Mouse (Mus musculus) intestine, embryonic 14.5 days (tissue): ENCODE measurements around the gene AI854703. TPM values are rescaled to one million over a fixed set of nuclear protein-coding genes. Genes with fewer than 3 reads are reported as not detected.
A peak's percentile ranks its signal among the peaks of the same experiment; 100 is the strongest.

Experiments used
- ATAC-seq: fragments of 200-750 bp; cut with Nextera tagmentation; replicated peaks from 2 replicates; pipeline ENCODE4 v1.8.0; 2017; ENCODE audit warnings: low read depth, moderate number of reproducible peaks, moderate TSS enrichment, moderate library complexity; ENCODE audit not compliant: low FRiP score, low TSS enrichment
- DNase-seq: peaks from one replicate; pipeline ENCODE4 v3.0.0-alpha.2; 2018; ENCODE audit warnings: low spot score
- H3K27ac ChIP-seq: fragments of 300-500 bp; sonication (generic); 2 replicates; pipeline ENCODE4 v1.5.1; 2014; ENCODE audit warnings: low read depth, mild to moderate bottlenecking, control low read depth
- H3K27me3 ChIP-seq: fragments of 300-500 bp; sonication (generic); replicated peaks from 2 replicates; pipeline ENCODE4 v1.6.1; 2014; ENCODE audit warnings: low read length, control low read depth; ENCODE audit not compliant: control insufficient read depth, insufficient read depth
- H3K36me3 ChIP-seq: fragments of 300-500 bp; sonication (generic); 2 replicates; pipeline ENCODE4 v1.6.1; 2014; ENCODE audit warnings: low read length, control low read depth; ENCODE audit not compliant: control insufficient read depth, insufficient read depth
- H3K4me1 ChIP-seq: fragments of 300-500 bp; sonication (generic); replicated peaks from 2 replicates; pipeline ENCODE4 v1.6.1; 2014; ENCODE audit warnings: low read length, control low read depth, mixed read lengths; ENCODE audit not compliant: control insufficient read depth, insufficient read depth
- H3K4me2 ChIP-seq: fragments of 300-500 bp; sonication (generic); 2 replicates; pipeline ENCODE4 v1.6.1; 2014; ENCODE audit warnings: low read length
- H3K4me3 ChIP-seq: fragments of 300-500 bp; sonication (generic); 2 replicates; pipeline ENCODE4 v1.5.1; 2014; ENCODE audit warnings: low read depth, low read length, control low read depth, mixed read lengths
- H3K9ac ChIP-seq: fragments of 300-500 bp; sonication (generic); 2 replicates; pipeline ENCODE4 v1.6.1; 2014; ENCODE audit warnings: mild to moderate bottlenecking, low read length
- H3K9me3 ChIP-seq: fragments of 300-500 bp; sonication (generic); 2 replicates; pipeline ENCODE4 v1.6.1; 2016; ENCODE audit warnings: low read length, control low read depth; ENCODE audit not compliant: control insufficient read depth
- WGBS: fragments of 180-500 bp; shearing (Covaris S2); extraction: QIAGEN DNeasy Blood & Tissue Kit; methylation state at CpG from one replicate; pipeline ENCODE4 v1.1.7; 2014; 5-methylcytosine and 5-hydroxymethylcytosine counted together
- polyA plus RNA-seq: library from polyadenylated mRNA; unstranded; fragments of >200 nt; fragmentation: Nextera tagmentation; extraction: Ambion mirVana; gene quantifications from 2 replicates; pipeline ENCODE4 v1.2.1, GENCODE M21; 2014

Gene AI854703
- polyA plus RNA-seq, result 0.70 and 1.0 TPM in 2 replicates

GRCm38 (mm10) chr6:48626464-48626863, at the start of gene AI854703:
Gene AI854703, plus strand, starts transcription at chr6:48626764.
- Histone ChIP-seq H3K27me3 (peaks cover 35% of the 10 kb centered on the region), H3K36me3 (no peaks in the 10 kb centered on the region), H3K9ac (peak within 1 kb of the TSS; percentile 44), H3K4me2 (peak within 1 kb of the TSS; percentile 88), H3K4me1 (0 out of 2 replicates have a peak, but pooled peaks cover 5% of the 10 kb centered on the region), H3K9me3 (no peaks in the 10 kb centered on the region), H3K27ac (no peak within 1 kb of the TSS), H3K4me3 (peak within 1 kb of the TSS; percentile 42)
- no peak for ATAC-seq
- 34% methylated on average over 8 of the region's 8 CpGs for WGBS
- DNase-seq, result no peak

GRCm38 (mm10) chr6:48578736-48579135, 47.8 kb upstream of the AI854703 start:
- Histone ChIP-seq H3K9me3 (no peaks in the 10 kb centered on the region), H3K9ac (no peak overlapping the region), H3K4me1 (peaks cover 3% of the 10 kb centered on the region; the same call in 1 of the 2 replicates), H3K4me2 (no peak overlapping the region; the same call in 1 of the 2 replicates), H3K27ac (peak overlapping the region; percentile 24; the same call in 1 of the 2 replicates), H3K36me3 (no peaks in the 10 kb centered on the region), H3K4me3 (no peak overlapping the region), H3K27me3 (no peaks in the 10 kb centered on the region)
- DNase-seq (no peak), ATAC-seq (no peak)
- 41% methylated on average over 5 of the region's 5 CpGs for WGBS

- Histone ChIP-seq H3K4me3 (no peak overlapping the region), H3K27ac (peak overlapping the region; percentile 24; the same call in 1 of the 2 replicates), H3K4me2 (no peak overlapping the region; the same call in 1 of the 2 replicates), H3K27me3 (no peaks in the 10 kb centered on the region), H3K4me1 (no peaks in the 10 kb centered on the region), H3K36me3 (no peaks in the 10 kb centered on the region), H3K9me3 (no peaks in the 10 kb centered on the region), H3K9ac (no peak overlapping the region)
- ATAC-seq, result no peak
- DNase-seq, result no peak
- WGBS, result 27% methylated on average over 5 of the region's 5 CpGs
Measured at GRCm38 (mm10) chr6:48579215-48579648, 47.3 kb upstream of the AI854703 start.

- no peak for ATAC-seq
- H3K36me3 ChIP-seq, result no peaks in the 10 kb centered on the region
- no peaks in the 10 kb centered on the region for H3K9me3 ChIP-seq
- H3K4me3 ChIP-seq, result no peak overlapping the region
- H3K27ac ChIP-seq, result no peak overlapping the region
- no peaks in the 10 kb centered on the region for H3K27me3 ChIP-seq
- 46% methylated on average over 3 of the region's 3 CpGs for WGBS
- DNase-seq, result no peak
- H3K4me1 ChIP-seq, result no peaks in the 10 kb centered on the region
- no peak overlapping the region for H3K4me2 ChIP-seq
- H3K9ac ChIP-seq, result no peak overlapping the region
Measured at GRCm38 (mm10) chr6:48581257-48581656, 45.3 kb upstream of the AI854703 start.

GRCm38 (mm10) chr6:48582037-48582436, 44.5 kb upstream of the AI854703 start:
- Histone ChIP-seq H3K4me1 (no peaks in the 10 kb centered on the region), H3K36me3 (no peaks in the 10 kb centered on the region), H3K27ac (no peak overlapping the region), H3K9ac (no peak overlapping the region), H3K27me3 (no peaks in the 10 kb centered on the region), H3K9me3 (no peaks in the 10 kb centered on the region), H3K4me3 (no peak overlapping the region), H3K4me2 (no peak overlapping the region)
- peak; percentile 67 for DNase-seq
- ATAC-seq, result 0 out of 2 replicates have a peak, but pooled peaks have one; percentile 47
- WGBS, result 84% methylated on average over 3 of the region's 3 CpGs

- H3K27me3 ChIP-seq, result no peaks in the 10 kb centered on the region
- H3K4me1 ChIP-seq, result 0 out of 2 replicates have a peak, but pooled peaks cover 4% of the 10 kb centered on the region
- ATAC-seq (no peak), DNase-seq (no peak)
- H3K27ac ChIP-seq, result no peak within 1 kb of the TSS
- no peaks in the 10 kb centered on the region for H3K36me3 ChIP-seq
- no peaks in the 10 kb centered on the region for H3K9me3 ChIP-seq
- no peak within 1 kb of the TSS for H3K4me2 ChIP-seq
- no peak within 1 kb of the TSS for H3K4me3 ChIP-seq
- no peak within 1 kb of the TSS for H3K9ac ChIP-seq
- WGBS, result 42% methylated on average over 6 of the region's 6 CpGs
Measured at GRCm38 (mm10) chr6:48589194-48589750, 37.3 kb upstream of the AI854703 start, which contains the start of gene Gm45021. Gene Gm45021, plus strand, starts transcription at chr6:48589610.

GRCm38 (mm10) chr6:48591221-48591845, 35.2 kb upstream of the AI854703 start:
- Histone ChIP-seq H3K4me1 (peaks cover 11% of the 10 kb centered on the region; the same call in 1 of the 2 replicates), H3K27me3 (no peaks in the 10 kb centered on the region), H3K9ac (no peak overlapping the region), H3K4me2 (no peak overlapping the region), H3K36me3 (peaks cover 9% of the 10 kb centered on the region), H3K9me3 (peaks cover 11% of the 10 kb centered on the region), H3K27ac (no peak overlapping the region), H3K4me3 (no peak overlapping the region)
- ATAC-seq, result no peak
- WGBS, result 85% methylated on average over 3 of the region's 3 CpGs
- no peak for DNase-seq

- Histone ChIP-seq H3K36me3 (peaks cover 14% of the 10 kb centered on the region), H3K4me2 (no peak overlapping the region), H3K27me3 (no peaks in the 10 kb centered on the region), H3K4me3 (no peak overlapping the region), H3K4me1 (peaks cover 11% of the 10 kb centered on the region; the same call in 1 of the 2 replicates), H3K9ac (no peak overlapping the region), H3K27ac (no peak overlapping the region), H3K9me3 (peaks cover 16% of the 10 kb centered on the region)
- DNase-seq (no peak), ATAC-seq (no peak)
- 87% methylated on average over 6 of the region's 6 CpGs for WGBS
Measured at GRCm38 (mm10) chr6:48591871-48592270, 34.7 kb upstream of the AI854703 start.
